Mouse (Mus musculus): ENCODE results near the gene Ephx1. TPM values are rescaled to one million over a fixed set of nuclear protein-coding genes. Genes with fewer than 3 reads are reported as not detected.

Gene Ephx1
- total RNA-seq, 2 experiments from 2014 or later = 28.7 to 37.5 TPM

DNA sequence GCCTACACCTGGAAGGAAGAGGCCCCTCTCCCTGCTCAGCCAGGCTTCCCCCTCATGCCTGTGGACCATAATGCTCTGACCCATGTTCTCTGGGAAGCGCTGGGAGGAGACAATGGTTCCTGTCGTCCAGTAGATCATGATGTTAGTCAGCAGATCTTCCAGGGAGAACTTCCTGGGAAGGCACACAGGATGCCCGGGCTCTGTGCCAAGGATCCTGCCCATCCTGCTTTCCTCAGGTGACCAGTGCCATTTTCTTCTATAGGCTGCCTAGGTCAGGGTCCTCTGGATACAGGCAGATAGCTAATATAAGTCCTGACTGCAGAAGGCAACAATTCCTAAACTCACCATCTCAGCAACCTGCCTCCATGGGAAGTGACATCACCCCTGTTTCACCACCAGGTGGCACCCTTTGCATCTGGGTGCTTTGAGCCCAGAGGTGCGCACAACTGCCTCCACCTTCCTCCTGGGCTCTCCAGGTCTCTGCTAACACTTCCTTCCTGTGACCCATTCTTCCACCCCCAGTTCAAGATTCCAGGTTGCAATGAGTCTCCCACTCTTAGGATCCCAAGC, 44.5 kb downstream of the Ephx1 start:
- DNase-seq = peak; percentile 31 to 56

DNA sequence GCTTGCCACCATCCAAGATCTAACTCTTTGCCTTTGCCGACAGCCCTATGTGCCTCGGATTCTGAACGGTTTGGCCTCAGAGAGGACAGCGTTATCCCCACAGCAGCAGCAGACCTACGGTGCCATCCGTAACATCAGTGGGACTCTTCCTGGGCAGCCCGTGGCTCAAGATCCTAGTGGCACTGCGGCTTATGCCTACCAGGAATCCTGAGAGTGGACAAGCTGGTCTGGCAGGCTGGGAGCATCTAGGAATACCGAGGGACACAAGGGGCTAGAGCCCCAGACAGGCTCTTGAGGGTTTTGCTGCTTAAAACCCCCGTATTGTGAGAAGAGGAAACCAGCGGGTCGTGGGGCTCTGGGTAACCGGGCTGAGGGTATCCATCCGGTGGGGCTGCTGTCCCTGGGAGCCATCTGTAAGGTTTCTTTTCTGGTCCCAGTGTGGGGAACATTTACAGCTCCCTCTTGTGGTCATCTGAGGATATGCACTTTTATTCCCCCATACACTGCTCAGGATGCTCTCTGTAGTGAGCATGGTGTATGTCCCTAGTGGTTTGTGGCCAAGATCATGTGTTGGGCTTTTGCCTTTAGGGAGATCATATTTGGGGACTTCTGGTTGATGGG, 46.5 kb downstream of the Ephx1 start:
- DNase-seq = peak; percentile 54 to 69

- no peak for DNase-seq
These were observed 47.8 kb downstream of the Ephx1 start for GRCm38 (mm10) chr1:180972941-180973340.

GRCm38 (mm10) chr1:180967261-180967660, 53.4 kb downstream of the Ephx1 start:
- DNase-seq = no peak

- peak; percentile 73 to 84 for DNase-seq
These were observed 54.2 kb downstream of the Ephx1 start for GRCm38 (mm10) chr1:180966542-180966941.

DNA sequence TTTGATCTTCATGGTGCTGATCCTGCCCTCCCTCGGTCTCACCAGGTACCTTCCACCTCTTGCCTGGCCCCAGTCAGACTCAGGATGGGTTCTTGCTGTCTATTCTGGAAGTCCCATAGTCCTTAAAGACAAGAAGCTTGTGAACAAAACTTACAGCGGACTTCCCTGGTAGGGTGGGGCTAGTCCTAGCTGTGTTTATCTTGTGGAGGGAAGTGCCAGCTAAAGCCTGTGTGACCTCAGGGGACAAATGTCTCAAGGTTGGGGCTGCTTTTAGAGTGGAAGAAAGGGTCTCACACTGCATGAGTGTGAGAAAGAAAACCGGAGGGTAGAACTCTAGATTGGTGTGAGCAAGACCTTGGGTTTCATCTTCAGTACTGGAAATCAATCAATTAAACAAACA, 54.9 kb downstream of the Ephx1 start:
- no peak for DNase-seq

GRCm38 (mm10) chr1:180958797-180959196, 61.9 kb downstream of the Ephx1 start:
- no peak for DNase-seq

DNA sequence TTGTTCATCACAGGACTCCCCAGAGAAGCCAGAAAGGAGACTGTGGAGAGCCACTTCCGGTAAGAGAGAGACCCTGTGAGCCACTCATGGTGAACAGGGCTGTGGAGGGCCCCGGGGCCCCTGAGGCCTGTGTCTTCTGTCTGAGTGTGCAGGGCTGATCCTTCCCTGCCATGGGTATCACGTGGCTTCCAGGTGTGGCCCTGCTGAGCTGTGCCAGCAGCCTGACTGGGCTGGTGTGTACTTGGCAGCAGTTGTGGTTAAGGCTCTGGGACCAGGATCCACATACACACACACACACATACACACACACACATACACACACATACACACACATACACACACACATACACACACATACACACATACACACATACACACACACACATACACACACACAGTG, 62.7 kb downstream of the Ephx1 start:
- DNase-seq = no peak

GRCm38 (mm10) chr1:180956973-180957381, 63.7 kb downstream of the Ephx1 start:
- DNase-seq = peak; percentile 51 to 75

DNA sequence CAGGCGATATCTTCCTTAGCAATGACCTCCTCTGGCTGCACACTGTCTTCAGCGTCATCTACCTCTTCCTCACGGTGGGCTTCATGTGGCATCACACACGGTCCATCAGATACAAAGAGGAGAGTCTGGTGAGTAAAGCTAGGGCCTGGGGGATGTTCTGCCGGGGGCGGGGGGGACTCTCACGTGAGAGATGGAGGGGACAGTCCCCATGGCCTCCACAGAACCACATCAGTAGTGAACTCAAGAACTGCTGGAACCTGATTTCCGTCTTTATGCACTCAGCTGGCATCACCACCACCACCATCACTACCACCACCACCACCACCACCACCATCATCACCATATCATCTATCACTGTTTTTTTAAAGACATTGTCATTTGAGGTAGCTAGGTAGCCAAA, 64.3 kb downstream of the Ephx1 start:
- no peak for DNase-seq

DNA sequence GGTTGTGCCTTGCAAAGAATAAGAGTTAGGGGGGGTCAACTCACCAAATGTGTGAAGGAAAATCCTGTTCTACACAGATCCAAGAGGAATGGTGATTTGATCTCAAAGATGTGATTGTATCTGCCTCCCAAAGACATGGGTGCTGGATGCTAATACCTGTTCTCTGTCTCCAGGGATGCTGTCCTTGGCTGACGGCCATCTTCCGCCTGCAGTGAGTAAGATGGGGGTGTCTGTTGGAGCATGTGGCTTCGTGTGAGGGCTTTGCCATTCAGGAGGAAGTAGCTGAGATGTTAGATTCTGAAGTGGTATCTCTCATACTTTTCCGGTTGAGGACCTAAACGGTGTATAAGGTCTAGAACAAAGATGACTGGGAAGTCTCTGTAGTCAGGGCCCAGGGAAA, 67.9 kb downstream of the Ephx1 start:
- DNase-seq = no peak

- no peak for DNase-seq
These were observed 68.5 kb downstream of the Ephx1 start for GRCm38 (mm10) chr1:180952085-180952746.

DNA sequence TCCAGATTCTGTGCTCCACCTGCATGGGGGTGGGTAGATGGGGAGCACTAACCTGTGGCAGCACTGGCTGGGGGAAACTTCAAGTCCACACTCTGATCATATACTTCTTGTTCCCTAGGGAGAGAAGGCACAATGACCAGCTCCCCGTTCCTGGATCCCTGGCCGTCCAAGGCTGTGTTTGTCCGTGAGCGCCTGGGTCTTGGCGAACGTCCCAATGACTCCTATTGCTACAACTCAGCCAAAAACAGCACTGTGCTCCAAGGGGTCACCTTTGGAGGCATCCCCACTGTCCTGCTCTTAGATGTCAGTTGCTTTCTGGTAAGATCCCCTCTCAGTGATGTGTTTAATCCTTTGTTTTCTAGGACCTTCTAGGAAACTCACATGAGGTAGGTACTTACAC, 74.3 kb downstream of the Ephx1 start:
- no peak for DNase-seq

DNA sequence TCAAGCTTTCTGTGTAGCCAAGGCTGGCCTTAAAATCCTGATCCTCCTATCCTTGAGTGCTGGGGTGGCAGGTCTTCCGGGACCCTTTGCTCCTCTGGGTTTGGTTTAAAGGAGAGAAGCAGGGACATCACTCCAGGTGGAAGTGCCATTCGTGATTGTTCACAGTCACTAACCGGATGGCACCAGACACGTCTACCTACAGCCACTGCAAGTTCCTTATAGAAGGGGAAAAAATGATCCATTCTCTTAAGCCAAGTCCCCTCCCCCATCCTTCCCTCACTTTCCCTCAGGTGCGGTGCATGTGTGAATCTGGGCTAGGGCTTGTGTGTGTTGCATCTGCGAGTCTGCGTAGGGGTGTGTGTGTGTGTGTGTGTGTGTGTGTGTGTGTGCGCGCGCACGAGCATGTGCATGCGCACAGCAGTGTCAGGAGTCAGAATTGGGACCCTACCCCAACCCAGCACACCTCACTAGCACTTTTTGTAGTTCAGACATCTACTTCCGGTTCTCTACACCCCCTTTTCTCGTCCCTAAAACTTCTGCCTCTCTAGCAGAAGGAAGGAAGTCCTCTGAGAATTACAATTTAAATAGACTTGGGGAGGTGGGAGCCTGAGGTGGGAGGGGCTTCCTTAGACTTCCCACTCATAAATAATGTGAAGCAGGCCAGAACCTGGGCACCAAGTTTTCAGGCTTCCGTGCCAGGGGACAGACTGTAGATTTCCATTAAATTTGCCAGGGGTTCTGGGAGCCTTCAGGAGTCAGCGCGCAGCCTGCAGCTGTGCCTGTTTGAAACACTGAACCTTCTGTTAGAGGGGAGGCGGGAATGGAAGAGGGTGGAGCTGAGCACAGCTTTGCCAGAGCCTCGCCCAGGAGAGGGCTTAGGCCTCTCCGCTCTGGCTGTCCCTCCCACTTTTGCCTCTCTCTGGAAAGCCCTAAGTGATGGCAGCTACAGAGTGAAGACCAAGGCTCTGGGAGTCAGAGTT, 75.4 kb downstream of the Ephx1 start:
- peak; percentile 65 to 82 for DNase-seq

DNA sequence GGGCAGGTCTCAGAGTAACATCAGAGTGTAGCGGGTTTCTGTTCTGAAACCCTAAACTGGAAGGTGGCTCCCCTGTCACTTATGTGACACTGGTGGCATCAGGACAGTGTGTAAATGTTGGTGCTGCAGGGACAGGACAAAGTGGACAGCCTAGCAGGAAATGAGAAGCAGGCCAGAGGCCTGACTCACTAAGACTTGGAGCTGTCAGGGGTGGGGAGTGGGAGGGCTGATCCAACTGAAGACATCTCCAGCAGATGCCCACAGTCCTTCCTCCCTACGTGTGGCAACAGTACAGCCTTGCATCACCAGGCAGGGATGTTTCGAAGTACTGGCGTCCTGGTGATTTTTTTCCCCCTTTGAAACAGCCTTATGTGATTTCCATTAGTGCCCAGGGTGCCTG, 76.2 kb downstream of the Ephx1 start:
- peak in 1 of 2 experiments; percentile 59 for DNase-seq

GRCm38 (mm10) chr1:180943896-180944295, 76.8 kb downstream of the Ephx1 start:
- no peak for DNase-seq

GRCm38 (mm10) chr1:180943032-180943644, 77.6 kb downstream of the Ephx1 start:
- DNase-seq = peak; percentile 67

DNA sequence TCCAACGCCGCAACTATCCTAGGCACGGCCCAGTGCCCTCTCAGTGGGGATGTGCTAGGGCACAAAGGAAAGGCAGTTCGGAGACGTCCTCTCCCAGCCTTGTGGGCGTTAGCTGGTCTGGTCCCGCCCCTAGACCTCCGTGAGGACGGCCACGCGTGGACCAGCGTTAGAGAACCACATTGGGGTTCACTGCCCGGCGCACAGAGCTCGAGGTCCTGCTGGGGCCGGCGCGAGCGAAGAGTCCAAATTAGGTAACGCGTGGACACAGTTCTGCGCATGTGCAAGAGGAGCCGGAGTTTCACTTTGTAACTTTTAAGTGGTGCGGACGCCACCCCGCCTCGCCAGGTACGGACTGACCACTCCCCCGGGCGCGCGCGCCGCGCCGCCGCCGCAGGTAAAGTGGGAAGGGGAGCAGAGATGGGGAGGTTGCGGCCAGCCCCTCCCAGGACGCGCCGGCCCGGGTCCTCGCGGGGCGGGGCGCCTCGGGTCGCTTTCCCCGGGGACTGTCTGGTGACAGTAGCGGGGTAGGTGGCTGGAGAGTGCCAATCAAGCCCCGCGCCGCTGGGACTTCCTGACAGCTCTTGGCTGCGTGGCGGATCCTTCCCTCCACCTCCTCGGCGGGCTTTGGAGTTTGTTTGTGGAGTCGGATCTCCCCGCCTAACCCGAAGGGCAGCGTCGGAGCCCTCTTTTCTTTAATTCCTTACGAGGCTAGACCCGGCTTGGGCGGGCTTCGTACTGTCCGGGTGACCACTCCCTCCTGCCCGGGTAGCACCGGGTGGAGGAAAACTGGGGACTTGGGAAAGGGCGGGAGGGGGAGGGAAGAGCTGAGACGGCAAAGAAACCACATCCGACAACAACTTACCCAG, 78.3 kb downstream of the Ephx1 start, which contains the start of gene Tmem63a:
Gene Tmem63a (plus strand): TSS at position 179 of the 866 bp plus-strand sequence.
- DNase-seq = peak; percentile 87 to 90

DNA sequence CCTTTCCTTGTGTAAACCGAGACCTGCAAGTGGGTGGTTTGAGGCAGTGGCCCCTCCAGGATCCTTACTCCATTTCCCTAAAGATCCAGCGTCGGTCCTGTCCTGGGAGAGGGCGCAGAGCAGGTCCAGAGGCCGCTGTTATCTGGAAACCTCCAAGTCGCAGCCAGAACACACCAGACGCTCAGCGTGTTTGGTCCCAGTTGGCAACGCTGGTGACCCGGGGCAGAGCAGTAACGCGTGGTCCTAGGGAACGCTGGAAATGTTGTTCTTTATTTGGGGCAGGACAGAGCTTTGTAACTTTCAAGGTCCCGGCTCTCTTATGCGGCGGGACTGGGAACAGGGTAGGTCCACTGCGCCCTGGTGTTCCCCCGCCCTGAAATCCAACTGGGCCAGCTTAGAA, 79.0 kb downstream of the Ephx1 start:
- DNase-seq = peak in 1 of 2 experiments; percentile 44

GRCm38 (mm10) chr1:180940776-180941460, 79.8 kb downstream of the Ephx1 start:
- DNase-seq = no peak

Measured in heart, adult 18-20 months (tissue).